Mouse (Mus musculus) midbrain, embryonic 10.5 days (tissue): ENCODE measurements around the gene Cldn5. TPM values are rescaled to one million over a fixed set of nuclear protein-coding genes. Genes with fewer than 3 reads are reported as not detected.

Source experiments
- DNase-seq: peaks from one replicate; pipeline ENCODE4 v3.0.0-alpha.2; 2017; ENCODE audit warnings: low spot score
- H3K27ac ChIP-seq: fragments of 300-500 bp; sonication (generic); replicated peaks from 2 replicates; pipeline ENCODE4 v1.5.1; 2016; ENCODE audit warnings: mild to moderate bottlenecking
- H3K27me3 ChIP-seq: fragments of 300-500 bp; sonication (generic); 2 replicates; pipeline ENCODE4 v1.6.1; 2016; ENCODE audit warnings: low read depth, mild to moderate bottlenecking; ENCODE audit not compliant: poor library complexity, severe bottlenecking
- H3K36me3 ChIP-seq: fragments of 300-500 bp; sonication (generic); 2 replicates; pipeline ENCODE4 v1.6.1; 2016; ENCODE audit warnings: mild to moderate bottlenecking, moderate library complexity
- H3K4me1 ChIP-seq: fragments of 300-500 bp; sonication (generic); 2 replicates; pipeline ENCODE4 v1.6.1; 2016
- H3K4me3 ChIP-seq: fragments of 300-500 bp; sonication (generic); 2 replicates; pipeline ENCODE4 v1.5.1; 2016; ENCODE audit warnings: mild to moderate bottlenecking, moderate library complexity
- H3K9me3 ChIP-seq: fragments of 300-500 bp; sonication (generic); replicated peaks from 2 replicates; pipeline ENCODE4 v1.6.1; 2016; ENCODE audit warnings: mild to moderate bottlenecking
- WGBS: fragments of 180-500 bp; shearing (Covaris S2); methylation state at CpG from one replicate; pipeline ENCODE4 v1.1.7; 2016; 5-methylcytosine and 5-hydroxymethylcytosine counted together
- polyA plus RNA-seq: library from polyadenylated mRNA; unstranded; fragments of >200 nt; fragmentation: Nextera tagmentation; extraction: Ambion mirVana; gene quantifications from 2 replicates; pipeline ENCODE4 v1.2.1, GENCODE M21; 2016

Cldn5 gene
- polyA plus RNA-seq, 1 experiment from 2014 or later: 29.9 TPM

- 96% methylated on average over 7 of the region's 7 CpGs for WGBS
- no peaks in the 10 kb centered on the region for H3K9me3 ChIP-seq
- no peak overlapping the region for H3K27ac ChIP-seq
- H3K4me1 ChIP-seq: no peaks in the 10 kb centered on the region
- DNase-seq: no peak
- peaks cover 99% of the 10 kb centered on the region for H3K36me3 ChIP-seq
- H3K27me3 ChIP-seq: no peaks in the 10 kb centered on the region
- H3K4me3 ChIP-seq: no peak overlapping the region
Observed at GRCm38 (mm10) chr16:18796645-18797044, 20.0 kb downstream of the Cldn5 start.

GRCm38 (mm10) chr16:18798151-18798550 lies 21.5 kb downstream of the Cldn5 start:
- no peak overlapping the region for H3K4me3 ChIP-seq
- no peaks in the 10 kb centered on the region for H3K9me3 ChIP-seq
- H3K27ac ChIP-seq: no peak overlapping the region
- H3K36me3 ChIP-seq: peaks cover 94% of the 10 kb centered on the region
- WGBS: 93% methylated on average over 5 of the region's 5 CpGs
- H3K27me3 ChIP-seq: no peaks in the 10 kb centered on the region
- no peak for DNase-seq
- H3K4me1 ChIP-seq: no peaks in the 10 kb centered on the region

- peak; percentile 37 for DNase-seq
- Histone ChIP-seq H3K9me3 (no peaks in the 10 kb centered on the region), H3K27me3 (no peaks in the 10 kb centered on the region), H3K4me1 (no peaks in the 10 kb centered on the region), H3K4me3 (no peak overlapping the region), H3K27ac (no peak overlapping the region), H3K36me3 (peaks cover 91% of the 10 kb centered on the region)
- 80% methylated on average over 2 of the region's 2 CpGs for WGBS
Observed at GRCm38 (mm10) chr16:18798841-18799240, 22.2 kb downstream of the Cldn5 start.

- DNase-seq: no peak
- Histone ChIP-seq H3K36me3 (peaks cover 84% of the 10 kb centered on the region), H3K4me3 (no peak overlapping the region), H3K9me3 (no peaks in the 10 kb centered on the region), H3K27me3 (no peaks in the 10 kb centered on the region), H3K4me1 (peaks cover 7% of the 10 kb centered on the region), H3K27ac (no peak overlapping the region)
- WGBS: 90% methylated on average over 2 of the region's 2 CpGs
Observed at GRCm38 (mm10) chr16:18805746-18806145, 29.1 kb downstream of the Cldn5 start.

- DNase-seq: no peak
- WGBS: 95% methylated on average over 5 of the region's 5 CpGs
- Histone ChIP-seq H3K4me3 (no peak overlapping the region), H3K27me3 (no peaks in the 10 kb centered on the region), H3K36me3 (peaks cover 61% of the 10 kb centered on the region), H3K27ac (no peak overlapping the region), H3K4me1 (peaks cover 26% of the 10 kb centered on the region), H3K9me3 (no peaks in the 10 kb centered on the region)
Observed at GRCm38 (mm10) chr16:18809001-18809400, 32.4 kb downstream of the Cldn5 start.

- Histone ChIP-seq H3K36me3 (peaks cover 59% of the 10 kb centered on the region), H3K27ac (peak overlapping the region; percentile 90), H3K4me1 (peaks cover 27% of the 10 kb centered on the region), H3K4me3 (peak overlapping the region; percentile 91), H3K9me3 (no peaks in the 10 kb centered on the region), H3K27me3 (no peaks in the 10 kb centered on the region)
- DNase-seq: no peak
- 10% methylated on average over 5 of the region's 5 CpGs for WGBS
Observed at GRCm38 (mm10) chr16:18811032-18811431, 34.4 kb downstream of the Cldn5 start.

- H3K27me3 ChIP-seq: no peaks in the 10 kb centered on the region
- H3K9me3 ChIP-seq: no peaks in the 10 kb centered on the region
- H3K4me3 ChIP-seq: peak within 1 kb of the TSS; percentile 91
- H3K36me3 ChIP-seq: peaks cover 59% of the 10 kb centered on the region
- under 1% methylated on average over 42 of the region's 42 CpGs for WGBS
- peak within 1 kb of the TSS; percentile 90 for H3K27ac ChIP-seq
- peaks cover 27% of the 10 kb centered on the region for H3K4me1 ChIP-seq
- DNase-seq: peak; percentile 90
Observed at GRCm38 (mm10) chr16:18811468-18812384, 35.1 kb downstream of the Cldn5 start, which contains the start of the genes Ufd1 and Cdc45. TSS of gene Ufd1 (plus strand) at chr16:18811779. TSS of gene Cdc45 (minus strand) at chr16:18811987.

GRCm38 (mm10) chr16:18812385-18812910 lies 35.8 kb downstream of the Cldn5 start:
- H3K4me1 ChIP-seq: peaks cover 27% of the 10 kb centered on the region
- no peak for DNase-seq
- H3K27ac ChIP-seq: peak overlapping the region; percentile 90
- H3K27me3 ChIP-seq: no peaks in the 10 kb centered on the region
- peak overlapping the region; percentile 91 for H3K4me3 ChIP-seq
- no peaks in the 10 kb centered on the region for H3K9me3 ChIP-seq
- 3% methylated on average over 31 of the region's 31 CpGs for WGBS
- H3K36me3 ChIP-seq: peaks cover 59% of the 10 kb centered on the region

GRCm38 (mm10) chr16:18822356-18822755 lies 45.7 kb downstream of the Cldn5 start:
- H3K9me3 ChIP-seq: no peaks in the 10 kb centered on the region
- H3K4me3 ChIP-seq: no peak overlapping the region
- H3K27me3 ChIP-seq: no peaks in the 10 kb centered on the region
- 88% methylated on average over 1 of the region's 1 CpGs for WGBS
- peaks cover 100% of the 10 kb centered on the region for H3K36me3 ChIP-seq
- DNase-seq: no peak
- H3K4me1 ChIP-seq: no peaks in the 10 kb centered on the region
- H3K27ac ChIP-seq: no peak overlapping the region

GRCm38 (mm10) chr16:18822925-18823324 lies 46.3 kb downstream of the Cldn5 start:
- H3K4me1 ChIP-seq: no peaks in the 10 kb centered on the region
- H3K27me3 ChIP-seq: no peaks in the 10 kb centered on the region
- 75% methylated on average over 4 of the region's 4 CpGs for WGBS
- H3K4me3 ChIP-seq: no peak overlapping the region
- no peak for DNase-seq
- no peak overlapping the region for H3K27ac ChIP-seq
- no peaks in the 10 kb centered on the region for H3K9me3 ChIP-seq
- H3K36me3 ChIP-seq: peaks cover 100% of the 10 kb centered on the region

Other genes with a start within 250 kb of the Cldn5 start
- gene Tbx1, start 186.2 kb upstream of the Cldn5 start, polyA plus RNA-seq: 0.97 and 1.7 TPM in 2 replicates
- gene Gp1bb, start 154.4 kb upstream of the Cldn5 start, polyA plus RNA-seq: 4.5 and 4.6 TPM in 2 replicates
- 3.7 and 5.8 TPM in 2 replicates for gene Gm49601, start 150.4 kb upstream of the Cldn5 start, polyA plus RNA-seq
- gene Sept5, start 146.9 kb upstream of the Cldn5 start, polyA plus RNA-seq: 31.2 and 42.8 TPM in 2 replicates
- gene Ufd1, start 34.9 kb downstream of the Cldn5 start, polyA plus RNA-seq: 96.4 and 107 TPM in 2 replicates
- gene Cdc45, start 35.1 kb downstream of the Cldn5 start, polyA plus RNA-seq: 66.8 and 76.4 TPM in 2 replicates
- gene 2510002D24Rik, start 59.7 kb downstream of the Cldn5 start, polyA plus RNA-seq: 25.7 and 26.6 TPM in 2 replicates
- gene Gm28539, start 59.7 kb downstream of the Cldn5 start, polyA plus RNA-seq: not detected in 2 replicates
- 126 and 136 TPM in 2 replicates for gene Mrpl40, start 100.0 kb downstream of the Cldn5 start, polyA plus RNA-seq
- gene Hira, start 100.2 kb downstream of the Cldn5 start, polyA plus RNA-seq: 21.2 and 24.8 TPM in 2 replicates